Mouse (Mus musculus) right cerebral cortex, postnatal 14 days (tissue): Measurements from ENCODE around the gene Vmn1r239-ps.
"Not testable (repeated sequence)": the region's sequence is repeated elsewhere in the genome, so short reads cannot be mapped to it uniquely, and the experiment has no call there.

Source experiments
- DNase-seq: peaks from one replicate; pipeline ENCODE4 v3.0.0; 2022

The Vmn1r239-ps gene

GRCm38 (mm10) chrX:147453610-147454009, at the start of gene Vmn1r239-ps:
Vmn1r239-ps (minus strand) TSS chrX:147453710.
- not testable (repeated sequence) for DNase-seq

GRCm38 (mm10) chrX:147489551-147489950, 36.0 kb upstream of the Vmn1r239-ps start:
- DNase-seq, result no peak

DNA sequence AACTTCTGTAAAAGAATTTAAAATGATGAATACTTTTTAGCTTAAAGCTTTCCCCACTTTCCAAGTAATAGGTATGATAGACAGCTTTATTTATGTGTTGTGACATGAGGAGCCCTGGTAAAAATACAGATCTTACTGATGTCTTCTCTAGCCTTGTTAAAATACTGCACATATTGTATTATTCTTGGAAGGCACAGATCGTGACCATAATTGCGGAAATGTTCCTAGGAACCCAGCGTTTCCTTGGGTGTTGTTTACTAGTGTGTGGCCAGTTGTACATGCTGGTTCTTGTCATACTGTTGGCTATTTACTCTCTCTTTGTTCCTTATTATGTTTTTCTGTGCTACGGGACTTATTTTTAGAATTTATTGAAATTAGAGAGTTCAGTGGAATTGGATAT, 10.1 kb downstream of the Vmn1r239-ps start:
- DNase-seq, result no peak

- DNase-seq, result no peak
Measured at GRCm38 (mm10) chrX:147435400-147435799, 18.1 kb downstream of the Vmn1r239-ps start.

- no peak for DNase-seq
Measured at GRCm38 (mm10) chrX:147429753-147430152, 23.8 kb downstream of the Vmn1r239-ps start.

GRCm38 (mm10) chrX:147429129-147429528, 24.4 kb downstream of the Vmn1r239-ps start, which contains the start of gene Il13ra2:
Il13ra2 (minus strand) TSS chrX:147429192.
- DNase-seq, result no peak
